Mouse (Mus musculus) myocyte (in vitro differentiated cells): ENCODE measurements around the gene Gk.

Source experiments
- E2F4 ChIP-seq: IDR thresholded peaks from one replicate; pipeline ENCODE4 v1.6.1; 2011; ENCODE audit warnings: mild to moderate bottlenecking, control low read depth, moderate library complexity; ENCODE audit not compliant: insufficient read depth
- POLR2A ChIP-seq: IDR thresholded peaks from one replicate; pipeline ENCODE4 v1.6.1; 2011; ENCODE audit warnings: low read depth, mild to moderate bottlenecking, control low read depth, moderate library complexity; ENCODE audit not compliant: insufficient read length

DNA sequence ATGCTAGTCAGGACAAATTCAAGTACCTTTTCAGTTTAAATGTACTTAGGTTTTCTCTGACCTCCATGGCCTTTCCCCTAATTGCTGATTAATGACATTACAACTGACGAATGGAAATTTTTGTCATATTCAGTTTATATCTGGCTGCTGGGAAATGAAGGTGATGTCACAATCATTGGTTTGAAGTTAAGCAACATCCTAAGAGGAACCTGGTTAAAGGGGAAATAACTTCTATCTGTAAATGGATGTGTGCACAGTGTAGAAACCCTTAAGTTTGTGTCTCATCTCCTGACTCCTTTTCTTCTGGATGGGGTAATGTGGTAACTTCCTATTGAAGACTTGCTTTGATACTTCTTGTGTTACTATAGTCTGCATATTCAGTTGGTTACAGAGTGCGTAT is 20.8 kb upstream of the Gk start:
- TF ChIP-seq E2F4 (no peak), POLR2A (no peak)
